Mouse (Mus musculus) testis, adult 2 months (tissue): ENCODE data around the gene Gm6377.

Source experiments
- CTCF ChIP-seq: fragments of 200-500 bp; IDR thresholded peaks from 2 replicates; pipeline ENCODE4 v1.5.1; 2012; ENCODE audit warnings: low read depth, mild to moderate bottlenecking, inconsistent platforms, low read length, moderate library complexity; ENCODE audit not compliant: control insufficient read depth, insufficient read depth, insufficient replicate concordance
- POLR2A ChIP-seq: fragments of 200-500 bp; IDR thresholded peaks from 2 replicates; pipeline ENCODE4 v1.6.1; 2012; ENCODE audit warnings: low read depth, mild to moderate bottlenecking, inconsistent platforms, low read length, moderate library complexity; ENCODE audit not compliant: control insufficient read depth

- no peak for TF ChIP-seq POLR2A
- no peak for TF ChIP-seq CTCF
Measured at GRCm38 (mm10) chrX:109160326-109160725, 36.2 kb upstream of the Gm6377 start.
